Mouse (Mus musculus): Measurements from ENCODE around the gene Mcts1.
A peak's percentile ranks its signal among the peaks of the same experiment; 100 is the strongest.

Mcts1 gene

DNA sequence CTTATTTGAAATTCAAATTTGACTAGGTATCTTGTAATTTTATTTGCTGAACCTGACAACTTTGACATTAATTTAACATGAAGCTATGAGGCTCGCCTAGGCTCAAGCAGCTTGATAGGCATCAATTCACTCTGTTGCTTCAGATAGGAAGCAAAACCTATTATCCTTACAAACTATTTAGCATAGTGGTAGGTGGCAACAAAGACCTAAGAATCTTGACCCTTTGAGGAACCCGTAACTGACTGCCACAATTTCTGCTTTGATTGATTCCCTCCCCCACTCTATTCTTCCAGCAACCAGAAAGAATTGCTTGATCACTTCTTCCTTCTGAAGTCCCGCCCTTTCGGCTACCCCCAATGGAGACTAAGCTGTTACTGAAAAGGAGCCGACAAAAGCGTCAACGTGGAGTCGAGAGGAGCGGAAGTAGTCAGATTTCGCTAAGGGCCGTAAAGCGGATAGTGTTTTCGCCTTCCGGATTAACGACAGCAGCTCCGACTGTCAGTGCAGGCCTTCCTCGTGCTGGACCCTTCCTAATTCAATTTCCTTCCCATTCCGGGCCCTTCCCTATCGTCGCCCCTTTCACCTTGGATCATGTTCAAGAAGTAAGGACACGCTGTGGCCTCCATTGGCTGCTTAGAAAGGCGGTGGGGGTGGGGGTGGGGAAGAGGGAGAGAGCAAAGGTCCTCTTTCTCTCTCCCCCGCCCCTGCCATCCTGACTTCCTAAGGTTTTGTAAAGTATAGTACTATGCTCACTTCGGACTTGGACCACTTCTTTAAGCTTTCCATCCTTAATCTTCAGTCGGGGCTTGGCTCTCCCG is at the start of gene Mcts1:
Gene Mcts1, plus strand, starts transcription at position 402 of the 818 bp plus-strand sequence.
- DNase-seq (ENCODE audit: low read depth in 1 of 2, low spot score in 2 of 2) = peak; percentile 44 to 52

DNA sequence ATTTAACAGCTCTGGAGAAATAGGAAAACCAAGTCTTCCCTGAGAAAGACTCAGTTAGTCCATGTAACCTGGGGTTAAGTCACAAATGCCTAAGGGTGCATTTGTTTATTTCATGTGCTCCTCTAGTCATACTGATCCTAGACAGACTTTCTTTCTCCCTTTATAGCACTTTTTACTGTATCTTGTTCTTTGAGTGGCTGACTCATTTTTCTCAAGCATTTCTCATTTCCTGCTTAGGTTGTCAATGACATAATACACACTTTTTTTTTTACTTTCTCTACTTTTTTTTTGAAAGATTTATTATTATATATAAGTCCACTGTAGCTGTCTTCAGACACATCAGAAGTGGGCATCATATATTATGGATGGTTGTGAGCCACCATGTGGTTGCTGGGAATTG is 47.1 kb upstream of the Mcts1 start:
- DNase-seq (ENCODE audit: low read depth in 1 of 2, low spot score in 2 of 2) = no peak

GRCm38 (mm10) chrX:38563941-38564541 is 36.3 kb upstream of the Mcts1 start:
- peak in 1 of 2 experiments; percentile 9 for DNase-seq (ENCODE audit: low read depth in 1 of 2, low spot score in 2 of 2)

DNA sequence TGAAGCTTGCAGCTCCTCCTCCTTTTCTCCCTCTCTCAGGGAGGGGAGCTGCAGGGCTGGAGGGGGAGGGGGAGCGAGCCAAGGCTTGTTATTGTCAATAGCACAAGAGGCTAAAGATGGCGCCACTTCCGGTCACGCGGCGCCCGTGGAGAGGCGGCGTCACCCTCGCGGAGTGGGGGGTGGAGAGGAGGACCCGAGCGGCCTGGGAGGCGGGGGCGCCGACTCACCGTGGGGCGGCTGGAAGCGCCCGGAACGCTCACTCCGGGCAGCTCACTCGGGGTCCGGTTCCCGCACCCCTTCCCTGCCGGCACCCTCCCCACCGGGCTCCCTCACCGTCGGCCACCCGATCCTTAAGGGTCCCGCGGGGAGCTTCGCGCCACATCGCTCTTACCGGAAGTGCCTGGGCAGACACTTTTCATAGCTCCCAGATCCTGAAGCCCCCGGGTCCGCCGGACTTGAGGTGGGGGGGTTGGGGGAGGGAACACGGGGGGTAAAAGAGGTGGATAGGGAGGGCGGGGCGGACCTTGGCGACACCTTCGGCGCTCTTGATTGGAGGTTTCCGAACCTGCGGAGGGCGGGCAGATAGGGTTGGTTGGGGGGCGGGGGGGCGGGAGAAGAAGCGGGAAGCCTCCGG is 35.7 kb upstream of the Mcts1 start:
- peak; percentile 51 to 81 for DNase-seq (ENCODE audit: low read depth in 1 of 2, low spot score in 2 of 2)

DNA sequence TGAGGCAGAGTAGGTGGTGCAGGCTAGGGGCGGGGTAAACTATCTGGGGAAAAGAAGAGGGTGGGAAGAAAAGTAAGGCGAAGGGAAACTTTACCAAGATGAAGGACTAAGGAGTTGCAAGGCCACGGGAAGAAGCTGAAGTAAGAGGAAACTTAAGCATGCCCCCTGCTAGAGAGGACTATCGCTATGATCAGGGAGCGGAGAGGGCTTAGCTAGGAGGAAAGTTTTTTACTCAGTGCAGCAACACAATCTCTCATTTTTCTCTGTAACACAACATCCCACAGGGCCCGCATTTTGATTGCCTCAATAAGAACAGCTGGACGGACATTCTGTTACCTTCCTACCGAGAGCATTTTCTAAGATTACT is 35.2 kb upstream of the Mcts1 start:
- no peak for DNase-seq (ENCODE audit: low read depth in 1 of 2, low spot score in 2 of 2)

DNA sequence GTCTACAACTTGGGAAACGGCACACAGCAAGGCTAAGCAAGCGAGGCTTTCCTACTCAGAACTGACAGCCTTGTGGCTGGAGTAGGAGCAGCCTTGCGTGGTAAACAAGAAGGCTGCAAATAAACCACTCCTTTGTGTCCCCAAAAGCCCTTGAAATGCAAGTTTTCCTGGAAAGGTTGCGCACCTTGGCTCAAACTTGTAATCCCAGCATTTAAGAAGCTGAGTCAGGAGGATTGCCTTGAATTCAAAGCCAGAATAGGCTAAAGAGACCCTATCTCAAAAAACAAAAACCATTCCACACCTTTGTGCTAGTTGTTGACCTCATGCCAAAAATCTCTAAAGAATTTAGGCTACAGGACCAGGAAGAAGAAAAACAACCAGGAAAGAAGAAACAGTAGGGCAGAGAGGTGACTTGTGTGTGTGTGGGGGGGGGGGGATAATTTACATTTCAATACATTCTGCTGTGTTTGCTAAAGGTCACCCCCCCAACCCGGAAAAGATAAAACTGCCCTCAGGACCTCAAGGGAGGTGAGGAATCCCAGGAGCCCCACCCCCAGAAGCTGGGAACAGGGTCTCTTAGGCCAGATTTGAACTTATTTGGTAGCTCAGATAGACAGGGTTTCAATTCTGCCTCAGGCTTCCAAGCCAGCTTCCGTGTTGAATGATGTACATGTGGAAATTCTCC is 33.7 kb upstream of the Mcts1 start:
- DNase-seq (ENCODE audit: low read depth in 1 of 2, low spot score in 2 of 2) = no peak

DNA sequence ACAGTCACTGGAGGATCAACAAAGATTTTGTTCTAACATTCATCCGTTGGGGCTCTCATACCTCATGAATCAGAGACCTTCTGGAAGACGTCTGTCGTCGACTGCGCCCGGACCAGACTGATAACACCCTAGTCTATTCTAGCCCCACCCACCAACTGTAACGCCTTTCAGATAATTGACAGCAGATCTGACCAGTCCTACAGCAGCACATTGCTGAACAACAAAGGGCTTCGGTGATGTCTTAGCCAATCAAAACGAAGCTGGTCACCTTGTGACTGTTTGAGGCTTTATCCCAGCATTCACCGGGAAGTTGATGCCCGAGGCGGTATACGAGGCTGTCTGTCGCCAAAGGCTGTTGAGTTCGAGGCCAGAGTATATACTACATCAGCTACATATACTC is 24.3 kb upstream of the Mcts1 start, which contains the start of gene Cul4b:
Gene Cul4b, minus strand, starts transcription at position 119 of the 400 bp plus-strand sequence.
- DNase-seq (ENCODE audit: low read depth in 1 of 2, low spot score in 2 of 2) = no peak

GRCm38 (mm10) chrX:38581140-38581539 is 19.2 kb upstream of the Mcts1 start:
- DNase-seq (ENCODE audit: low read depth in 1 of 2, low spot score in 2 of 2) = no peak

DNA sequence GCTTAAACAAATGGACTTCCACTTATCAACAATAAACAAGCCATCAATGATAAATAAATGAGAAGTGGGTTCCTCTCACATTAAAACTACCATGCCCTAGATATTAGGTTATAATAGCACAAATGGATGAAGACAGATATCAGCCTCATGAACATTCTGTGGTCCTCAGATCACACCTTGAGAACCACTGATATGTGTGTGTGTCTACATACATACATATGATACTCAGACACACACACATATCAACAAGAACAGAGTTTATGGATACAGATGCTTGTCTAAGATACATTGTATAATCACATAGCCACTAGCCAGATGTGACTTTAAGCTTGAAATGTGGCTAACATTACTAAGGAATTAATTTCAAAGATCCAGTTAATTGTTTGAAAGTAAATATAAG is 17.1 kb upstream of the Mcts1 start:
- no peak for DNase-seq (ENCODE audit: low read depth in 1 of 2, low spot score in 2 of 2)

DNA sequence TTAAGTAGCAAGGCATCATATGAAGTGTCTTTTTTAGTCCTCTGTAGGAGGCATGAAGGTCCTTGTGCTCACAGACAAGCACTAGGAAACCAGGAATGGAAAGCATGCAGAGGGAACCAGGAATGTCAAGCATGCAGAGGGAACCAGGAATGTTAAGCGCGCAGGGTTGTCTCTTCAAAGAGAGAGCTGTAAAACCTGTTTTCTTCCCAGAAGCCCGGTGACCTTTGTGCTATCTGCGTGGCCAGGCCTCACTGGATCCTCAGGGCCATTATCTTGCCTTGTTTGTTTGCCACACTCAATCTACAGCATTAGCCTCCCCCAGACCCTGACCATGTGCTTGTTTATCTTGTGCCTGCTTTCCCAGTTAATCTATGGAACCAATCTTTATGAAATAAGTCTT is 10.6 kb upstream of the Mcts1 start:
- DNase-seq (ENCODE audit: low read depth in 1 of 2, low spot score in 2 of 2) = no peak

DNA sequence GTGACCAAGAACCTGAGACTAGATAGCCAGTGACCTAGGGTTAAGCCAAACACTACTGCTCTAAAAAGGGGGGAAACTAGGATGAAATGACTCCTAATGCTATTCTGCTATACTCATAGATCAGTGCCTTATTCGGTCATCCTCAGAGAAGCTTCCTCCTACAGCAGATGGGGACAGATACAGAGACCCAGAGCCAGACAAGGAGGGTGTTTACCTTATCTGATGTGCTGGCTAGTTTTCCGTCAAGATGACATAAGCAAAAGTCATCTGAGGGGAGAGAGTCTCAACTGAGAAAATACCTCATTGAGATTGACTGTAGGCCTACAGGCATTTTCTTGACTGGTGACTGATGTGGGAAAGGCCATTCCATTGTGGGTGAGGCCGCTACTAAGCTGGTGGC is 8.6 kb upstream of the Mcts1 start:
- no peak for DNase-seq (ENCODE audit: low read depth in 1 of 2, low spot score in 2 of 2)

GRCm38 (mm10) chrX:38593180-38593889 is 7.0 kb upstream of the Mcts1 start:
- DNase-seq (ENCODE audit: low read depth in 1 of 2, low spot score in 2 of 2) = no peak

- peak in 1 of 2 experiments; percentile 4 for DNase-seq (ENCODE audit: low read depth in 1 of 2, low spot score in 2 of 2)
Measured at GRCm38 (mm10) chrX:38600995-38601369, 604 bp downstream of the Mcts1 start.

- peak; percentile 56 to 79 for DNase-seq (ENCODE audit: low read depth in 1 of 2, low spot score in 2 of 2)
Measured at GRCm38 (mm10) chrX:38634801-38635637, 34.6 kb downstream of the Mcts1 start, which contains the start of gene C1galt1c1. TSS of gene C1galt1c1 (minus strand) at chrX:38635087.

DNA sequence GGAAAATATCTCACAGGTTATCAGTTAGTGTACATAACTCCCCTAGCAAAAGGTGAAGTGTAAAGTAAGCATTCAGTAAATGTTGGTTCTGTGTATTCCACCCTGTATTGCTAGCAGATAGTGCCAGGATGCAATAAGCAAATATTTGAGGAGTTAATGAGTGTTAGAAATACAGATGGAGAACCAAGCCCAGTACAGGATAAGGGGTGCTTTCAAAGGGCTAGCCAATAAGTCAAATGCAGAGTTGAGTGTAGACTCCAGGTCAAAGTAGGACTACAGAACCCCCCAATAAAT is 35.2 kb downstream of the Mcts1 start:
- no peak for DNase-seq (ENCODE audit: low read depth in 1 of 2, low spot score in 2 of 2)

DNA sequence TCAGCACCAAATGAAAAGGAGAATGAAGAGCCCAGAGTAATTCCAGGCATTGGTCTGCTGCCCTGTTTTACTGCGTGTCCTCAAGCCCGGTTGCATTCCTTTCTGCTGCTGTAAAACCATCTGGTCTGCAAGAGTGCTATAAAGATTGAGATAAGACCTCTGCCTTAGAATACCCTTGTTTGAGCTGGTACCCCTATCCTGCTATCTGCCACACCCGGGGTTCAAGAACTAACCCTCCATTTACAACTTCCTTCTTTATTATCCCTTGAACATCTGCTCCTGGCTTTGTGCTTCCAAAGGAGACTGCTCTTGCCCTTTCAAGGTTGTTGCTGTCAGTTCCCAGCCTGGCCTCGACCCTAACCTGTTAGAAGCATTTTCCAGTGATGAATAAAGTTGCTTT is 41.1 kb downstream of the Mcts1 start:
- no peak for DNase-seq (ENCODE audit: low read depth in 1 of 2, low spot score in 2 of 2)

GRCm38 (mm10) chrX:38642183-38642582 is 41.8 kb downstream of the Mcts1 start:
- peak; percentile 13 to 20 for DNase-seq (ENCODE audit: low read depth in 1 of 2, low spot score in 2 of 2)

DNA sequence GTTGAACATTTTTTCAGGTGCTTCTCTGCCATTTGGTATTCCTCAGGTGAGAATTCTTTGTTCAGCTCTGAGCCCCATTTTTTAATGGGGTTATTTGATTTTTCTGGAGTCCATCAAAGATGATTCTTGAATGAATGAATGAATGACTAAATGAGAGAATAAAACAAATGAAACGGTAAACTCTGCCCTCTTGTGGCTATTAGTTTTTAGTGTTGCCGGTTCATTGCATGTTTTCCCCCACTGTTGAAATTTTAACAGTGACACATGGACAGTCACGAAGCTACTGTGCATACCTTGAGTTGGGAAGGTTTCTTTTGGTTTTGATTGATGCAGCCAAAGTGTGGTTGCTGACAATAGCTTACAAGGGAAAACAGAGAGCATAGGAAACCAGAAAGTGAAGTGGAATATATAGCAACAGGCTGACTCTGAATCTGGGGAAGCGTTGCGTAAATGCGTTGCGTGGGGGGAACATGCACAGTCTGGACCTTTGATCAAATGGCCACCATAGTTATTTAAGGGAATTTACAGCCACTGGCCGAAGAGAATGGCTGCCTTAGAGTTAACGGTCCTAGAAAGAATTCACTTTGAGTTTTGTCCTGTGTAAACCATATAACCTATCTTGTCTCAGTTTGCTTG is 50.1 kb downstream of the Mcts1 start:
- DNase-seq (ENCODE audit: low read depth in 1 of 2, low spot score in 2 of 2) = no peak

GRCm38 (mm10) chrX:38651167-38651566 is 50.8 kb downstream of the Mcts1 start:
- no peak for DNase-seq (ENCODE audit: low read depth in 1 of 2, low spot score in 2 of 2)

DNA sequence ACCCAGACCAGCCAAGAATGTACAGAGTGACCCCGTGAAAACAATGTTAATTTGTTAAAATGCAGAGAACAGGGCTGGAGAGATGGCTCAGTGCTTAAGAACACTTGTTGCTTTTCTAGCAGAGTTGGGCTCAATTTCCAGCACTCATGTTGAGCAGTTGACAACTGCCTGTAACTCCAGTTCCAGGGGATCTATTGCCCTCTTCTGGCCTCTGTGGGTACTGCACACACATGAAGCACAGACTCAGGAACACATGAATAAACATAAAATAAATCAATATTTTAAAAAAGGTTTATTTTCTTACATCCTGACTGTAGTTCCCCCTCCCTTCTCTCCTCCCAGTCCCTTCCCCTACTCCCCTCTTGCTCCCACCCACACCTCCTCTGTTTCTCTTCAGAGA is 52.8 kb downstream of the Mcts1 start:
- no peak for DNase-seq (ENCODE audit: low read depth in 1 of 2, low spot score in 2 of 2)
